Mouse (Mus musculus) liver, embryonic 16.5 days (tissue): ENCODE data around the gene Lrrn3. TPM values are rescaled to one million over a fixed set of nuclear protein-coding genes. Genes with fewer than 3 reads are reported as not detected.

Experiments used
- ATAC-seq: fragments of 200-750 bp; cut with Nextera tagmentation; 2 replicates; pipeline ENCODE4 v1.8.0; 2017; ENCODE audit warnings: low read depth, mild to moderate bottlenecking, moderate number of reproducible peaks, moderate library complexity
- H3K27ac ChIP-seq: fragments of 300-500 bp; sonication (generic); 2 replicates; pipeline ENCODE4 v1.5.1; 2014; ENCODE audit warnings: mild to moderate bottlenecking, low read length
- H3K27me3 ChIP-seq: fragments of 300-500 bp; sonication (generic); 2 replicates; pipeline ENCODE4 v1.6.1; 2014; ENCODE audit warnings: low read depth, low read length, mixed read lengths; ENCODE audit not compliant: control insufficient read depth, insufficient read depth
- H3K36me3 ChIP-seq: fragments of 300-500 bp; sonication (generic); 2 replicates; pipeline ENCODE4 v1.6.1; 2014; ENCODE audit warnings: mild to moderate bottlenecking; ENCODE audit not compliant: control insufficient read depth, insufficient read depth
- H3K4me1 ChIP-seq: fragments of 300-500 bp; sonication (generic); 2 replicates; pipeline ENCODE4 v1.6.1; 2014; ENCODE audit warnings: low read depth, low read length, mixed read lengths; ENCODE audit not compliant: control insufficient read depth
- H3K4me2 ChIP-seq: fragments of 300-500 bp; sonication (generic); 2 replicates; pipeline ENCODE4 v1.6.1; 2014; ENCODE audit warnings: low read depth, low read length, mixed read lengths
- H3K4me3 ChIP-seq: fragments of 300-500 bp; sonication (generic); 2 replicates; pipeline ENCODE4 v1.5.1; 2014; ENCODE audit warnings: low read depth, mild to moderate bottlenecking, low read length
- H3K9ac ChIP-seq: fragments of 300-500 bp; sonication (generic); 2 replicates; pipeline ENCODE4 v1.6.1; 2014; ENCODE audit warnings: low read depth, low read length
- H3K9me3 ChIP-seq: fragments of 300-500 bp; sonication (generic); replicated peaks from 2 replicates; pipeline ENCODE4 v1.6.1; 2016; ENCODE audit warnings: low read length; ENCODE audit not compliant: control insufficient read depth
- WGBS: fragments of 180-500 bp; shearing (Covaris S2); extraction: QIAGEN DNeasy Blood & Tissue Kit; methylation state at CpG from one replicate; pipeline ENCODE4 v1.1.7; 2014; ENCODE audit not compliant: insufficient replicate concordance; 5-methylcytosine and 5-hydroxymethylcytosine counted together
- polyA plus RNA-seq: library from polyadenylated mRNA; unstranded; fragments of >200 nt; fragmentation: Nextera tagmentation; extraction: Ambion mirVana; gene quantifications from 2 replicates; pipeline ENCODE4 v1.2.1, GENCODE M21; 2015

Lrrn3 gene
- polyA plus RNA-seq, 1 experiment from 2014 or later, result 1.1 TPM

GRCm38 (mm10) chr12:41409431-41409830 lies 76.8 kb downstream of the Lrrn3 start:
- Histone ChIP-seq H3K27me3 (no peaks in the 10 kb centered on the region), H3K36me3 (no peaks in the 10 kb centered on the region), H3K4me1 (no peaks in the 10 kb centered on the region), H3K9ac (no peak overlapping the region), H3K4me3 (no peak overlapping the region), H3K27ac (no peak overlapping the region), H3K4me2 (no peak overlapping the region), H3K9me3 (no peaks in the 10 kb centered on the region)
- ATAC-seq, result no peak
- WGBS, result 64% methylated on average over 3 of the region's 3 CpGs

- H3K9me3 ChIP-seq, result no peaks in the 10 kb centered on the region
- no peak overlapping the region for H3K9ac ChIP-seq
- no peak overlapping the region for H3K27ac ChIP-seq
- no peaks in the 10 kb centered on the region for H3K27me3 ChIP-seq
- no peaks in the 10 kb centered on the region for H3K36me3 ChIP-seq
- no peak overlapping the region for H3K4me2 ChIP-seq
- 35% methylated on average over 3 of the region's 3 CpGs for WGBS
- H3K4me1 ChIP-seq, result no peaks in the 10 kb centered on the region
- no peak overlapping the region for H3K4me3 ChIP-seq
- no peak for ATAC-seq
These were observed 84.3 kb downstream of the Lrrn3 start for GRCm38 (mm10) chr12:41401923-41402322.
